ENCODE assay signal across 9 mouse cellular contexts in genomic region chr5:73167976-73168768, GRCm38 (mm10).
DNase-seq lines count a peak whose midpoint lies in the region; ATAC-seq and TF ChIP-seq lines count a peak whose summit lies in the region.
"Had no signal": no experiment of that assay in that cellular context is flagged by ENCODE, and none has a peak within 500 bp of the region (broad histone marks: within the 10 kb centered on the region; RNA-seq: fewer than 3 reads in every experiment).

No protein-coding gene starts in this region.

- no peak for DNase-seq in frontal cortex, postnatal 14 days (ENCODE audit: low spot score in 2 of 2)
- peak; percentile 83 for DNase-seq in brain, embryonic 14.5 days (ENCODE audit: low read depth)
- DNase-seq in heart, postnatal 10 days = peak; percentile 41 to 52
- peak; percentile 15 to 31 for DNase-seq in left cerebral cortex, adult 8-10 months (ENCODE audit: low spot score in 2 of 2)
- DNase-seq in spleen, postnatal 10 days (ENCODE audit: low spot score in 2 of 2) = no peak
- DNase-seq in cerebellum, adult 9-11 months = no peak
- no peak for DNase-seq in embryo, embryonic 10 days (ENCODE audit: low spot score)
- DNase-seq: liver, embryonic 13.5 days had no signal

- TF ChIP-seq CTCF in brain, embryonic 14.5 days (IDR thresholded peaks at IDR 0.05; ENCODE audit: borderline replicate concordance, extremely low read depth, insufficient read depth, insufficient read length) = no peak

- peak; percentile 67 for ATAC-seq in frontal cortex, adult (ENCODE audit: low TSS enrichment)

- TF ChIP-seq POLR2A in brain, embryonic 14.5 days (IDR thresholded peaks at IDR 0.05; ENCODE audit: borderline replicate concordance, extremely low read depth, insufficient read depth, insufficient read length, poor library complexity, severe bottlenecking) = no peak

- intact Hi-C loops in heart, postnatal 10 days (cut with DNase I) = loop anchor here (1.0 kb wide), 1 partner anchor 17 kb away; no protein-coding TSS in a partner anchor

Comparison
In these comparisons a context has a peak if more than half of its experiments do, and no peak if none do; other contexts are left out.
1. DNase-seq: peak in brain, embryonic 14.5 days (single experiment), heart, postnatal 10 days (2 of 2) and left cerebral cortex, adult 8-10 months (2 of 2); none in frontal cortex, postnatal 14 days (0 of 2), spleen, postnatal 10 days (0 of 2), cerebellum, adult 9-11 months (single experiment) and embryo, embryonic 10 days (single experiment).